Mouse (Mus musculus) kidney, embryonic 15.5 days (tissue): ENCODE measurements at regions not wholly inside any gene's neighbourhood (a gene's known extent, or its start where the extent isn't known, plus 50 kb on each side); places are given as distances from the start of the nearest gene placed in this dataset.

Experiments used
- ATAC-seq: fragments of 200-750 bp; cut with Nextera tagmentation; replicated peaks from 2 replicates; pipeline ENCODE4 v1.8.0; 2017; ENCODE audit warnings: moderate TSS enrichment; ENCODE audit not compliant: low FRiP score
- H3K27ac ChIP-seq: fragments of 300-500 bp; sonication (generic); 2 replicates; pipeline ENCODE4 v1.5.1; 2015; ENCODE audit warnings: mild to moderate bottlenecking, inconsistent platforms
- H3K27me3 ChIP-seq: fragments of 300-500 bp; sonication (generic); 2 replicates; pipeline ENCODE4 v1.6.1; 2015; ENCODE audit warnings: inconsistent platforms
- H3K36me3 ChIP-seq: fragments of 300-500 bp; sonication (generic); 2 replicates; pipeline ENCODE4 v1.6.1; 2015; ENCODE audit warnings: inconsistent platforms
- H3K4me1 ChIP-seq: fragments of 300-500 bp; sonication (generic); 2 replicates; pipeline ENCODE4 v1.6.1; 2015; ENCODE audit warnings: inconsistent platforms
- H3K4me2 ChIP-seq: fragments of 300-500 bp; sonication (generic); 2 replicates; pipeline ENCODE4 v1.6.1; 2015; ENCODE audit warnings: moderate library complexity, mild to moderate bottlenecking, inconsistent platforms
- H3K4me3 ChIP-seq: fragments of 300-500 bp; sonication (generic); replicated peaks from 2 replicates; pipeline ENCODE4 v1.5.1; 2015; ENCODE audit warnings: mild to moderate bottlenecking, inconsistent platforms
- H3K9ac ChIP-seq: fragments of 300-500 bp; sonication (generic); 2 replicates; pipeline ENCODE4 v1.6.1; 2015; ENCODE audit warnings: mild to moderate bottlenecking, inconsistent platforms
- H3K9me3 ChIP-seq: fragments of 300-500 bp; sonication (generic); replicated peaks from 2 replicates; pipeline ENCODE4 v1.6.1; 2016; ENCODE audit warnings: inconsistent platforms
- WGBS: fragments of 180-500 bp; shearing (Covaris S2); methylation state at CpG from one replicate; pipeline ENCODE4 v1.1.7; 2015; ENCODE audit warnings: mixed read lengths; 5-methylcytosine and 5-hydroxymethylcytosine counted together

GRCm38 (mm10) chr3:60768996-60769395 lies 233.6 kb upstream of the P2ry1 start:
- H3K27me3 ChIP-seq = no peaks in the 10 kb centered on the region
- H3K9me3 ChIP-seq = no peaks in the 10 kb centered on the region
- no peak overlapping the region for H3K9ac ChIP-seq
- no peak overlapping the region for H3K27ac ChIP-seq
- H3K4me1 ChIP-seq = no peaks in the 10 kb centered on the region
- no peak overlapping the region for H3K4me2 ChIP-seq
- ATAC-seq = no peak
- H3K4me3 ChIP-seq = no peak overlapping the region
- no peaks in the 10 kb centered on the region for H3K36me3 ChIP-seq

GRCm38 (mm10) chr3:60771866-60772265 lies 230.7 kb upstream of the P2ry1 start:
- H3K4me2 ChIP-seq = no peak overlapping the region
- H3K9me3 ChIP-seq = no peaks in the 10 kb centered on the region
- H3K9ac ChIP-seq = no peak overlapping the region
- no peaks in the 10 kb centered on the region for H3K36me3 ChIP-seq
- WGBS = 71% methylated on average over 4 of the region's 4 CpGs
- no peaks in the 10 kb centered on the region for H3K4me1 ChIP-seq
- H3K27ac ChIP-seq = no peak overlapping the region
- ATAC-seq = no peak
- H3K4me3 ChIP-seq = no peak overlapping the region
- H3K27me3 ChIP-seq = no peaks in the 10 kb centered on the region

GRCm38 (mm10) chr3:60773383-60773782 lies 229.2 kb upstream of the P2ry1 start:
- H3K27me3 ChIP-seq = no peaks in the 10 kb centered on the region
- H3K27ac ChIP-seq = no peak overlapping the region
- H3K4me1 ChIP-seq = no peaks in the 10 kb centered on the region
- H3K4me3 ChIP-seq = no peak overlapping the region
- ATAC-seq = peak; percentile 33; the same call in 1 of the 2 replicates
- no peaks in the 10 kb centered on the region for H3K9me3 ChIP-seq
- 47% methylated on average over 3 of the region's 3 CpGs for WGBS
- no peaks in the 10 kb centered on the region for H3K36me3 ChIP-seq
- no peak overlapping the region for H3K4me2 ChIP-seq
- no peak overlapping the region for H3K9ac ChIP-seq

GRCm38 (mm10) chr3:60785137-60785875 lies 217.3 kb upstream of the P2ry1 start:
- Histone ChIP-seq H3K9ac (no peak overlapping the region), H3K27ac (peak overlapping the region; percentile 49), H3K4me2 (no peak overlapping the region), H3K4me3 (no peak overlapping the region), H3K9me3 (no peaks in the 10 kb centered on the region), H3K27me3 (no peaks in the 10 kb centered on the region), H3K4me1 (peaks cover 13% of the 10 kb centered on the region; the same call in 1 of the 2 replicates), H3K36me3 (no peaks in the 10 kb centered on the region)
- 20% methylated on average over 9 of the region's 9 CpGs for WGBS
- peak; percentile 95 for ATAC-seq

GRCm38 (mm10) chr3:60787989-60788388 lies 214.6 kb upstream of the P2ry1 start:
- no peak overlapping the region for H3K4me2 ChIP-seq
- ATAC-seq = no peak
- WGBS = 87% methylated on average over 8 of the region's 8 CpGs

GRCm38 (mm10) chr3:60789441-60789840 lies 213.2 kb upstream of the P2ry1 start:
- Histone ChIP-seq H3K4me3 (no peak overlapping the region), H3K27me3 (no peaks in the 10 kb centered on the region), H3K9me3 (no peaks in the 10 kb centered on the region), H3K4me1 (peaks cover 13% of the 10 kb centered on the region; the same call in 1 of the 2 replicates), H3K27ac (no peak overlapping the region), H3K36me3 (no peaks in the 10 kb centered on the region), H3K4me2 (no peak overlapping the region), H3K9ac (no peak overlapping the region)
- ATAC-seq = no peak
- 87% methylated on average over 4 of the region's 4 CpGs for WGBS

More at GRCm38 (mm10) chr3:60787989-60788388, 214.6 kb upstream of the P2ry1 start:
- Histone ChIP-seq H3K9ac (no peak overlapping the region), H3K27me3 (no peaks in the 10 kb centered on the region), H3K9me3 (no peaks in the 10 kb centered on the region), H3K36me3 (no peaks in the 10 kb centered on the region), H3K27ac (no peak overlapping the region), H3K4me1 (peaks cover 13% of the 10 kb centered on the region; the same call in 1 of the 2 replicates), H3K4me3 (no peak overlapping the region)

- Histone ChIP-seq H3K36me3 (no peaks in the 10 kb centered on the region), H3K4me3 (no peak overlapping the region), H3K27me3 (no peaks in the 10 kb centered on the region), H3K4me1 (no peaks in the 10 kb centered on the region), H3K4me2 (no peak overlapping the region), H3K27ac (no peak overlapping the region), H3K9me3 (no peaks in the 10 kb centered on the region), H3K9ac (no peak overlapping the region)
- no peak for ATAC-seq
- WGBS = 81% methylated on average over 4 of the region's 4 CpGs
Measured at GRCm38 (mm10) chr3:60792166-60792565, 210.4 kb upstream of the P2ry1 start.

GRCm38 (mm10) chr3:60796207-60796606 lies 206.4 kb upstream of the P2ry1 start:
- Histone ChIP-seq H3K36me3 (no peaks in the 10 kb centered on the region), H3K4me2 (no peak overlapping the region), H3K4me3 (no peak overlapping the region), H3K9me3 (no peaks in the 10 kb centered on the region), H3K27me3 (no peaks in the 10 kb centered on the region), H3K27ac (no peak overlapping the region), H3K9ac (no peak overlapping the region), H3K4me1 (no peaks in the 10 kb centered on the region)
- no peak for ATAC-seq
- 77% methylated on average over 2 of the region's 2 CpGs for WGBS

GRCm38 (mm10) chr3:60797808-60798207 lies 204.8 kb upstream of the P2ry1 start:
- Histone ChIP-seq H3K9ac (no peak overlapping the region), H3K27ac (no peak overlapping the region), H3K4me2 (no peak overlapping the region), H3K27me3 (no peaks in the 10 kb centered on the region), H3K4me1 (no peaks in the 10 kb centered on the region), H3K36me3 (no peaks in the 10 kb centered on the region), H3K4me3 (no peak overlapping the region), H3K9me3 (no peaks in the 10 kb centered on the region)
- 80% methylated on average over 6 of the region's 6 CpGs for WGBS
- ATAC-seq = no peak

GRCm38 (mm10) chr3:60798461-60798860 lies 204.1 kb upstream of the P2ry1 start:
- Histone ChIP-seq H3K4me1 (no peaks in the 10 kb centered on the region), H3K36me3 (no peaks in the 10 kb centered on the region), H3K27me3 (no peaks in the 10 kb centered on the region), H3K4me2 (no peak overlapping the region), H3K27ac (no peak overlapping the region), H3K9me3 (no peaks in the 10 kb centered on the region), H3K4me3 (no peak overlapping the region), H3K9ac (no peak overlapping the region)
- ATAC-seq = no peak
- 70% methylated on average over 2 of the region's 2 CpGs for WGBS

- Histone ChIP-seq H3K9ac (no peak overlapping the region), H3K36me3 (no peaks in the 10 kb centered on the region), H3K4me3 (no peak overlapping the region), H3K9me3 (no peaks in the 10 kb centered on the region), H3K4me2 (no peak overlapping the region), H3K27me3 (no peaks in the 10 kb centered on the region), H3K4me1 (no peaks in the 10 kb centered on the region), H3K27ac (no peak overlapping the region)
- 72% methylated on average over 5 of the region's 5 CpGs for WGBS
- no peak for ATAC-seq
Measured at GRCm38 (mm10) chr3:60798862-60799261, 203.7 kb upstream of the P2ry1 start.

GRCm38 (mm10) chr3:60804711-60805293 lies 197.8 kb upstream of the P2ry1 start:
- no peak overlapping the region for H3K4me2 ChIP-seq
- H3K27me3 ChIP-seq = no peaks in the 10 kb centered on the region
- ATAC-seq = no peak
- H3K4me1 ChIP-seq = no peaks in the 10 kb centered on the region
- H3K9ac ChIP-seq = no peak overlapping the region
- no peak overlapping the region for H3K4me3 ChIP-seq
- no peaks in the 10 kb centered on the region for H3K36me3 ChIP-seq
- 78% methylated on average over 3 of the region's 3 CpGs for WGBS
- no peaks in the 10 kb centered on the region for H3K9me3 ChIP-seq
- no peak overlapping the region for H3K27ac ChIP-seq
